Mouse (Mus musculus): Measurements from ENCODE around the gene Hspa1l.
"Not testable (repeated sequence)": the region's sequence is repeated elsewhere in the genome, so short reads cannot be mapped to it uniquely, and the experiment has no call there.

Hspa1l gene

DNA sequence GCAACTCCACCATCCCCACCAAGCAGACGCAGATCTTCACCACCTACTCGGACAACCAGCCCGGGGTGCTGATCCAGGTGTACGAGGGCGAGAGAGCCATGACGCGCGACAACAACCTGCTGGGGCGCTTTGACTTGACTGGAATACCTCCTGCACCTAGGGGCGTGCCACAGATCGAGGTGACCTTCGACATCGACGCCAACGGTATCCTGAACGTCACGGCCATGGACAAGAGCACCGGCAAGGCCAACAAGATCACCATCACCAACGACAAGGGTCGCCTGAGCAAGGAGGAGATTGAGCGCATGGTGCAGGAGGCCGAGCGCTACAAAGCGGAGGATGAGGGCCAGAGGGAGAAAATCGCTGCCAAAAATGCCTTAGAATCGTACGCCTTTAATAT is 5.7 kb downstream of the Hspa1l start:
- no peak for DNase-seq

- DNase-seq = no peak
Measured at GRCm38 (mm10) chr17:34979631-34980030, 7.1 kb downstream of the Hspa1l start.

GRCm38 (mm10) chr17:34980655-34981054 is 8.2 kb downstream of the Hspa1l start:
- DNase-seq = no peak

DNA sequence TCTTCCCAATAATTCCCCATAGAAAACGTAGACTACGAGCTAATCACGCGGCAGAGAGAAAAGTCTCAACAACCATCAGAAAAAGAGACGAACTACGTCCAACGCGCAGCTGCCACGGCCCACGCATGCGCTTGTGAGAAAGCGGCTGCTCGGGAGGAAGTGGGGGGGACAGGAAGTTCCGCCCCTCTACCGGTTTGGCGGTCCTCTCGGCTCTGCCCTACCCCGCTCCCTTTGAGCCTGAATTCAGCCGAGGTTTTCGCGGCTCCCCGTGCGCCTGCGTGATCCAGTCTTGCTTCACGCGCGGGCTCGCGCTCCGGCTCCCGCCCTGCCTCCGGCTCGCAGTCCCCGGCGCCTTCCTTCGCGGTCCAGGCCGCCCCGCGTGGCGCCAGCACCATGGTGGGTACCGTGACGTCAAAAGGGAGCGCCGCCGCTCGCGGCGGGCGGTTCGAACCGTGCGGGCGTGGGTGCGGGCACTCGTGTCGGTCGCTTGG is 9.2 kb downstream of the Hspa1l start, which contains the start of gene Lsm2:
Lsm2 (plus strand) TSS at position 173 of the 491 bp plus-strand sequence.
- peak; percentile 87 for DNase-seq

- no peak for DNase-seq
Measured at GRCm38 (mm10) chr17:34982328-34982727, 9.8 kb downstream of the Hspa1l start.

DNA sequence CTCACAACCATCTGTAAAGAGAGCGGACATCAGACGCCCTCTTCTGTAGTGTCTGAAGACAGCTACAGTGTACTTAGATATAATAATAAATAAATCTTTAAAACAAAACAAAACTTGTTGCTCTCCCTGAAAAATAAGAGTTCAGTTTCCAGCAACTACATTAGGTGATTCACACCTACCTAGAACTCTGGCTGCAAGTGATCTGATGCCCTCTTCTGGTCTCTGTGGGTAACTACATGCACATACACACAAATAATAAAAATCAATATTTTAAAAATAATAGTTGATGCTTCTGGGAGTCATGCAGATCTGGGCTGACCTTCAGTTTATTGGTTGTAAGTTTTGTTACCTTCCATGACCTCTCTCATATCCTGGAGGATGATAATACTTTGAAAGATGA is 11.7 kb downstream of the Hspa1l start:
- no peak for DNase-seq

DNA sequence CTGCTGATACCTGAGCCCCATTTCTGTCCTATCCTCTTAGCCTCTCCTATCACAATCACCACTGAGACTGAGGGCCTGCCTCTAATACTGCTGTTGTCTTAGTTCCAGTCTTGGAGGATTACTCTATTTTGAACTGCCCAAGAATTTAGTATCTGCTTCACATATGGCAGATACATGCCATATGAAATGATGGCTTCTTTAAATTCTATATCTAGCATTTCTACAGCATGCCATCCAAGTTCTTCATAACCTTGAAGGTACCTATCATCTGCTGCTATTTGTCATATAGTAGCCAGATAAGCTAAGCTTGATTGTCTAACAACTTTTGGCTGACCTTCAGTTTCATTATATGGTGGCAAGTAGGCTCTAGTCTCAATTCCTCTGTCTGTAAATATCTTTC is 22.2 kb downstream of the Hspa1l start:
- no peak for DNase-seq

- DNase-seq = not testable (repeated sequence)
Measured at GRCm38 (mm10) chr17:34995192-34995591, 22.7 kb downstream of the Hspa1l start.

GRCm38 (mm10) chr17:34995927-34996326 is 23.4 kb downstream of the Hspa1l start:
- DNase-seq = not testable (repeated sequence)

DNA sequence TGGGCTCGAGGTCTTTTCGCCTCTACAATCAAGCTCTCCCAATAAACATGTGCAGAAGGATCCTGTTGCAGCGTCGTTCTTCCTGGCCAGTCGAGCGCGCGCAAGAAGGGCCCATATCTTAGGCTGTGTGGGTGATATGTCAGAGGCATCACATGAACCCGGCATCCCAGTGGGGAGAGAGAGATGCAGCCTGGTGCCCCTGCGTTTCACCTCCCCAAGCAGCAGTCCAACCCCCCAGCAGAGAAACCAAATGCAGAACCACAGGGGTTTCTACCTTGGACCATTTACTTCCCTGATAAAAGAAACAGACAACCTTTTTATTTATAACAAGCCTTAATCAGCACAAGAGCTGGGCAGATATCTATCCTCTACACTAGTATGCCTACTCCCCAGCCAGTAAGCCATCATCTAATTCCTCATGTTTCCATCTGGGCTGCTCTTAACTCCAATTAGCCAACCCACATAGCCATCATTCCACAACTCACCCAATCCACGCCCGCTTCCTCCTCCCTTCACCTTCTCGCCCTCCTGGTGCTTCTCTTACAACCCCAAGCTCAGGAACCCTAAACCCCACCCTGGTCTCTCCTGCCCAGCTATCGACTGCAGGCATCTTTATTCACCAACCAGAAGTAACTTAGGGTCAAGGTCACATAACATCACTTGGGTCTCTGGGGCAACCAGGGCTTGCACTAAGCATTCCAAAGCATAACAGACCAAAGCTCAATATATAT is 24.1 kb downstream of the Hspa1l start:
- DNase-seq = no peak

DNA sequence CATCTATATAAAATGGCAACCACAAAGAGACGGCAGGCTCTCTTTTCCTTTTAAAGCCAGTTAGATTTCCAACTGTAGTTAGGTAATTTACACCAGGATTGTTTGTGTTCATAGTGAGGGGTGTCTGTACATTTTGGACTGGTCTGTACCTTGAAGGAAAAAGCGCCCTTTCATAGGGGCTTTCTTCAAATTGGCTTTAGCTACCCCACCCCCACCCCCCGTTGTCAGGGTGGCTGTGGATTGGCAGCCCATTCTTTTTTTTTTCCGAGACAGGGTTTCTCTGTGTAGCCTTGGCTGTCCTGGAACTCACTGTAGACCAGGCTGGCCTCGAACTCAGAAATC is 24.6 kb downstream of the Hspa1l start:
- DNase-seq = no peak

DNA sequence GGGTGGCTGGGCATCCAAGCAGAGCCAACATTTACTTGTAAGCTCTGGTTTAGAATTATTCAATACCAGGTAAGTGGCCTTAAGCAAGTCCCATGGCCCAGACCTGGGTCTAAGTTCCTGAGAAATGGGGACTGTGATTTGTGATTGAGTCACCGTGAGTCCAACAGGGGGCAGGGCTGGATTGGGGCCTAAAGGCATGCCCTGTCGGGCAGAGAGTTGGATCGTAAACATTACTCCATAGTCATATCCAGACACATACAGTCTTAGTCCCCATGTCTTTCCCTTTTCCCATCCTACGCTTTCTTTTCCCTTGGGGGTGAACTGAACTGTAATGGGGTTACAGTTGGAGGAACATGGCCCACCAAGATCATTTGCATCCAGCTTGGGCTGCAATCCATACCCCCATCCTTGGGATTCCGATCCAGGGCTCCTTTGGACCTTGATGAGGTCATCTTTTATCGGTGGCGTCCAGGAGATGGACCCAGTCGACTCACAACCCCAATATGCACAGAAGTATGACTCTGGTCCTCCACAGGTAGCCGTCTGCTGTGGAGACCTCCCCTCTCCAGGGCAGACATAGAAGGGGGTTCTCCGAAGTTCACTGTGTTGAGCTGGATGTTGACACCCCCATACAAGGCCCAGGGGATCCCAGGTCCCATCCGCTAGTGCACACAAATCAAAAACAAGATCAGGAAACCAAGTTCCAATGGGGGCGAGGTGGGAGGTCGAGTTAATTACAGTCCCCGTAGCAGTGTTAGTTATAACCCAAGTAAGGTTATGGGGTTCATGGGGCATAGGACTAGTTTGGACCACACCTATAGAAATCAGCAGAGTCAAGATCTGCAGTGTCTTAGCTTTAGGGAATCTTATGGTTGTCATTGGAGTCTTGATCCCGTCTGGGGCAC is 26.3 kb downstream of the Hspa1l start:
- no peak for DNase-seq

GRCm38 (mm10) chr17:34999871-35000716 is 27.6 kb downstream of the Hspa1l start:
- DNase-seq = not testable (repeated sequence)

DNA sequence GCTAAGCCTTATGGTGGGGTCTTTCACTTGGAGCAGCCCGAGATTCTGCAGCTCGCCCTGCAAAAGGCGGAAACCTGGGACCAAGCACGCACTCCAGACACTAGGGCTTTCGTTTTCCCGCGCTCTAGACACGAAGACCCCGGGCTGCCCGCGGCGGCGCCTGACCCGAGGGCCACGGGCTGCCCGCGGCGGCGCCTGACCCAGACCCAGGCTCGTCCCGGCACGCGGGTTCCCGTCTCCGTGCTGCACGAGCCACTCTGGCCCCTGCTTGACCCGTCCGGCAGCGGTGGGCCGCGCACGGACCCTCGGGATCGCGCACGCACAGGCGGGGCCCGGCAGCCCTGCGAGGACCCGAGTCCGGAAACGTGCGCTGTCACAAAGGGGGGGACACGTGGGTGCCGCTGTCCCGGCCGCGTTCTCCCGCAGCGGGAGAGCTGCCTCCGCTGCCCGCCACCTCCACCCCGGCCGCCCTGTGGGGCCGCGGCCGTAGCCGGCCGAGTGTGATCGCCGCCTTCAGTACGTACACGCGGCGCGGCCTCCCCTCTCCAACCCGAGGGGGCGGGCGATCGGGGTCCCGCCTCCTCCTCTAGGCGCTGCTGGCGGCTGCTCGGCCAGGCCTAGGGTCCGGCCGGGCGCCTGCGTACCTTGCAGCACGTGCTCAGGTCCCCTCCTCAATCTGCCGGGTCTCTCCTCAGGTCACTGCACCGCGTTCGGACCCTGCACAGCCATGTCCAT is 28.4 kb downstream of the Hspa1l start, which contains the start of gene Vars:
Vars (plus strand) TSS at position 271 of the 735 bp plus-strand sequence.
- peak; percentile 78 for DNase-seq

DNA sequence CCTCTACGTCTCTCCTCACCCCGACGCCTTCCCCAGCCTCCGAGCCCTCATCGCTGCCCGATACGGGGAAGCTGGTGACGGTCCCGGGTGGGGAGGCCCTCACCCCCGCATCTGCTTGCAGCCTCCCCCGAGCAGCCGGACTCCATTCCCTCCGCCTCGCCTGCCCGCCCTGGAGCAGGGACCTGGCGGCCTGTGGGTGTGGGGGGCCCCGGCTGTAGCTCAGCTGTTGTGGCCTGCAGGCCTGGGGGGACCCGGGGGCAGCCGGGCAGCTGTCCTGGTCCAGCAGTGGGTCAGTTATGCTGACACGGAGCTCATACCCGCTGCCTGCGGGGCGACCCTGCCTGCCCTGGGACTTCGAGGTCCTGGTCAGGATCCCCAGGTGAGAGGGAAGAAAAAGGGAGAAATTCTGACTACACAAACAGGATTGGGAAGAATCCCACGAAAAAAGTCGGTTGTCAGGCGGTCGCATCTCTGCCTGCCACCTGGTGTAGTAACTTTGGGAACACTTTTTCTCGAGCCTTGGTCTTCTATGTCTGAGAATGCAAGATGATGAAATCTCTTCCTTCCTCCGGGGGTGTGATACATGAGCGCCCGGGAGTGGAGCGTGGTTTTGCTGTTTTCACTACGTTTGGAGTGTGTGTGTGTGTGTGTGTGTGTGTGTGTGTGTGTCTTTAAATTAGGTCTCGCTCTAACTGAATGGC is 29.1 kb downstream of the Hspa1l start:
- DNase-seq = no peak

GRCm38 (mm10) chr17:35002153-35002865 is 29.8 kb downstream of the Hspa1l start:
- no peak for DNase-seq

DNA sequence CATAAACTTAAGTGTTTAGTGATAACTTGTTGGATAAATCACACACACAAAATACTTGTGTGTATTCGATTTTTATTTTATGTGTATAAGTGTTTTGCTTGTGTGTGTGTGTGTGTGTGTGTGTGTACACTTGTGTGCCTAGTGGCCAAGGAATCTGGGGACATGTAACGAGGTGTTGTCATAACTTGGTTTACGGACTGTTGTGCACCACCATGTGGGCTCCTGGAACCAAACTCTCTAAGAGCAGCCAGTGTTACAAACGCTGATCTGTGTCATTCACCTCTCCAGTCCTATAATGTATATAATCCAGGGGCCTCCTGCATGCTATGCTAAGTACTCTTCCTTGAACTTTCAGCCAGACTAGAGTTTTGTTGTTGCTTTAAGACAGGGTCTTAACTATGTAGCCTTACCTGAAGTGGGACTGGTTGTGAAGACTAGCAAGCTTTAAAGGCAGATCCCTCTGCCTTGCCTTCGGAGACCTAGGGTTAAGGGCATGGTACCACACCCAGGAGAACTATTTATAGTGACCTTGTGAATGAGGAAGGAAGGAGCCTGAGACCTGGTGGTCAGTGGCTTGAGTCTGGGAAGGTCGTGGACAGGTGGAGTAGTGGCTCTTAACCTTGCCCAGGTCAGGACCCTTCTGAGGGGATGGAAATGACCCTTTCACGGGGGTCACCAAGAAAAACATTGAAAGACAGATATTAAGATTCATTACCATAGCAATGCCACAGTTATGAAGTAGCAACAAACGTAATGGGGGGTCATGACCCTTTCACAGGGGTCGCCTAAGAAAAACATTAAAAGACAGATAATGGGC is 30.7 kb downstream of the Hspa1l start:
- no peak for DNase-seq

DNA sequence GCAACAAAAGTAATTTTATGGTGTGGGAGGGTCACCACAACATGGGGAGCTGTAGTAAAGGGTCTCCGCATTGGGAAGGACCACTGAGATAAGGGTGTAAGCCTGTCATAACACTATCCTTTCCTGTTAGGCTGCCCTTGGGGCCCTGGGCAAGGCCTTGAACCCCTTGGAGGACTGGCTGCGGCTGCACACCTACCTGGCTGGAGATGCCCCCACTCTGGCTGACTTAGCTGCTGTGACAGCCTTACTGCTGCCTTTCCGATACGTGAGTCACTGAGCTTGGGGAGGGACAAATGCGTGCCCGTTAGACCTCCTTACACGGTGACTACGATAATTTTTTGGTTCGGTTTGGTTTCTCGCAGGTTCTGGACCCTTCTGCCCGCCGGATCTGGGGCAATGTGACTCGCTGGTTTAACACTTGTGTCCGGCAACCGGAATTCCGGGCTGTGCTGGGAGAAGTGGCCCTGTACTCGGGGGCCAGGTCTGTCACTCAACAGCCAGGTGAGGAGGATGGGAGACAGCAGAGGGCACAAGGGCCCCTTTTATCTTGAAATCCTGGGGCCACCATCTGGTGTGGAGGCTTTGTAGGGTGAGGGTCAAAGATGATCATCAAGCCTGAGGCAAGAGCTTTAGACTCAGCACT is 31.7 kb downstream of the Hspa1l start:
- no peak for DNase-seq

DNA sequence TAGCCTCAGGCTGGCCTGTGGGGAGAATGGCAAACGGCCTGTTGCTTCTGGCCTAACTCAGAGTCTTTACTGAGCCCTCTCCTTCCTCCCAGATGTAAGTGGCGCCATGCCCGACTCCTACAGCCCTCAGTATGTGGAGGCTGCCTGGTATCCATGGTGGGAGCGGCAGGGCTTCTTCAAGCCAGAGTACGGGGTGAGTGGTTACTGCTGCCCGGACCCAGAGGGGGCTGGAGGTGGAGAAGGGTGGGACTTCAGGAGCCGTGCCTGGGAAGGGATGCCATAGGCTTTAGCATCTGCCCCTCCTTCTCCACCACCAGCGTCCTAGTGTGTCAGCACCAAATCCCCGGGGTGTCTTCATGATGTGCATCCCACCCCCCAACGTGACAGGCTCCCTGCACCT is 32.7 kb downstream of the Hspa1l start:
- no peak for DNase-seq

Data from cerebellum, adult 11 months (tissue).